Mouse (Mus musculus) heart, postnatal 25 days (tissue): ENCODE measurements around the gene Gale. TPM values are rescaled to one million over a fixed set of nuclear protein-coding genes. Genes with fewer than 3 reads are reported as not detected.
"Not testable (repeated sequence)": the region's sequence is repeated elsewhere in the genome, so short reads cannot be mapped to it uniquely, and the experiment has no call there.

Experiments
- DNase-seq: peaks from one replicate; pipeline ENCODE4 v3.0.0; 2022; ENCODE audit warnings: low spot score
- intact Hi-C: fragments of 180-260 bp; cut with DNase I; formaldehyde crosslinking; loops from one replicate; pipeline ENCODE4 v1.15.1; 2025
- total RNA-seq, 2 experiments: library from RNA; stranded (reverse); gene quantifications; 2 replicates each; pipeline ENCODE4 v1.2.3; 2021

Gale gene
- total RNA-seq, 2 experiments from 2014 or later: 1.8 to 2.5 TPM

GRCm38 (mm10) chr4:135938858-135939257, 24.7 kb upstream of the Gale start:
- intact Hi-C loops: no loop called here
- DNase-seq: no peak

GRCm38 (mm10) chr4:135941026-135941425, 22.5 kb upstream of the Gale start:
- intact Hi-C loops, DNase-seq: not testable (repeated sequence)

- DNase-seq: no peak
- intact Hi-C loops: loop anchor here (2.0 kb wide), 1 partner anchor 21 kb away; the partner anchor contains the start of gene Fuca1
Measured at GRCm38 (mm10) chr4:135942193-135942592, 21.3 kb upstream of the Gale start.

- DNase-seq: no peak
Measured at GRCm38 (mm10) chr4:135943389-135943788, 20.1 kb upstream of the Gale start.

GRCm38 (mm10) chr4:135945706-135946105, 17.8 kb upstream of the Gale start:
- no peak for DNase-seq
- intact Hi-C loops: no loop called here

More at GRCm38 (mm10) chr4:135943389-135943788, 20.1 kb upstream of the Gale start:
- intact Hi-C loops: loop anchor here (2.0 kb wide), 1 partner anchor 23 kb away; the partner anchor contains the start of gene Fuca1

- peak; percentile 91 for DNase-seq
- intact Hi-C loops: no loop called here
Measured at GRCm38 (mm10) chr4:135946278-135946658, 17.3 kb upstream of the Gale start, which contains the start of gene Hmgcl. Hmgcl (plus strand) TSS chr4:135946448.

- intact Hi-C loops: no loop called here
- no peak for DNase-seq
Measured at GRCm38 (mm10) chr4:135946659-135947301, 16.7 kb upstream of the Gale start.

GRCm38 (mm10) chr4:135948142-135948541, 15.4 kb upstream of the Gale start:
- no peak for DNase-seq
- intact Hi-C loops: no loop called here

GRCm38 (mm10) chr4:135949475-135949874, 14.1 kb upstream of the Gale start:
- intact Hi-C loops: no loop called here
- DNase-seq: no peak

- intact Hi-C loops: no loop called here
- DNase-seq: no peak
Measured at GRCm38 (mm10) chr4:135949911-135950310, 13.6 kb upstream of the Gale start.

- intact Hi-C loops: no loop called here
- DNase-seq: no peak
Measured at GRCm38 (mm10) chr4:135950365-135950764, 13.2 kb upstream of the Gale start.

- DNase-seq: no peak
- intact Hi-C loops: no loop called here
Measured at GRCm38 (mm10) chr4:135951505-135951904, 12.0 kb upstream of the Gale start.

- intact Hi-C loops: no loop called here
- no peak for DNase-seq
Measured at GRCm38 (mm10) chr4:135953179-135953578, 10.3 kb upstream of the Gale start.

GRCm38 (mm10) chr4:135954241-135954640, 9.3 kb upstream of the Gale start:
- intact Hi-C loops: no loop called here

GRCm38 (mm10) chr4:135955886-135956285, 7.6 kb upstream of the Gale start:
- intact Hi-C loops: no loop called here
- DNase-seq: no peak

More at GRCm38 (mm10) chr4:135954241-135954640, 9.3 kb upstream of the Gale start:
- no peak for DNase-seq

- DNase-seq: no peak
- intact Hi-C loops: no loop called here
Measured at GRCm38 (mm10) chr4:135958354-135958753, 5.2 kb upstream of the Gale start.

- intact Hi-C loops: loop anchor here (2.0 to 5.0 kb wide), 2 partner anchors 72 to 92 kb away; partner anchors contain the start of gene Rpl11
- DNase-seq: no peak
Measured at GRCm38 (mm10) chr4:135960717-135961116, 2.8 kb upstream of the Gale start.

GRCm38 (mm10) chr4:135961709-135962108, 1.8 kb upstream of the Gale start:
- DNase-seq: no peak
- intact Hi-C loops: loop anchor here (2.0 to 5.0 kb wide), 2 partner anchors 73 to 91 kb away; partner anchors contain the start of gene Rpl11

GRCm38 (mm10) chr4:135962198-135962597, 1.3 kb upstream of the Gale start:
- intact Hi-C loops: loop anchor here (5.0 kb wide), 1 partner anchor 90 kb away; the partner anchor contains the start of gene Rpl11
- DNase-seq: no peak

- intact Hi-C loops: loop anchor here (5.0 kb wide), 1 partner anchor 89 kb away; the partner anchor contains the start of gene Rpl11
Measured at GRCm38 (mm10) chr4:135962946-135963345, 581 bp upstream of the Gale start.

GRCm38 (mm10) chr4:135964426-135964825, 899 bp downstream of the Gale start:
- DNase-seq: no peak
- intact Hi-C loops: loop anchor here (5.0 kb wide), 1 partner anchor 88 kb away; the partner anchor contains the start of gene Rpl11

More at GRCm38 (mm10) chr4:135962946-135963345, 581 bp upstream of the Gale start:
- DNase-seq: no peak
